Mouse (Mus musculus) kidney, adult 10 weeks (tissue): ENCODE measurements around the gene Chpt1. TPM values are rescaled to one million over a fixed set of nuclear protein-coding genes. Genes with fewer than 3 reads are reported as not detected.

Experiments
- polyA plus RNA-seq: library from polyadenylated mRNA; stranded (reverse); fragments of 350-450 nt; fragmentation: Illumina TruSeq; extraction: RNeasy Lipid Tissue Mini Kit (QIAGEN cat#74804); gene quantifications from one replicate; pipeline ENCODE4 v1.2.3, GENCODE M21; 2014; ENCODE audit warnings: low read depth, low replicate concordance

The Chpt1 gene
- 4,250 TPM for polyA plus RNA-seq

DNA sequence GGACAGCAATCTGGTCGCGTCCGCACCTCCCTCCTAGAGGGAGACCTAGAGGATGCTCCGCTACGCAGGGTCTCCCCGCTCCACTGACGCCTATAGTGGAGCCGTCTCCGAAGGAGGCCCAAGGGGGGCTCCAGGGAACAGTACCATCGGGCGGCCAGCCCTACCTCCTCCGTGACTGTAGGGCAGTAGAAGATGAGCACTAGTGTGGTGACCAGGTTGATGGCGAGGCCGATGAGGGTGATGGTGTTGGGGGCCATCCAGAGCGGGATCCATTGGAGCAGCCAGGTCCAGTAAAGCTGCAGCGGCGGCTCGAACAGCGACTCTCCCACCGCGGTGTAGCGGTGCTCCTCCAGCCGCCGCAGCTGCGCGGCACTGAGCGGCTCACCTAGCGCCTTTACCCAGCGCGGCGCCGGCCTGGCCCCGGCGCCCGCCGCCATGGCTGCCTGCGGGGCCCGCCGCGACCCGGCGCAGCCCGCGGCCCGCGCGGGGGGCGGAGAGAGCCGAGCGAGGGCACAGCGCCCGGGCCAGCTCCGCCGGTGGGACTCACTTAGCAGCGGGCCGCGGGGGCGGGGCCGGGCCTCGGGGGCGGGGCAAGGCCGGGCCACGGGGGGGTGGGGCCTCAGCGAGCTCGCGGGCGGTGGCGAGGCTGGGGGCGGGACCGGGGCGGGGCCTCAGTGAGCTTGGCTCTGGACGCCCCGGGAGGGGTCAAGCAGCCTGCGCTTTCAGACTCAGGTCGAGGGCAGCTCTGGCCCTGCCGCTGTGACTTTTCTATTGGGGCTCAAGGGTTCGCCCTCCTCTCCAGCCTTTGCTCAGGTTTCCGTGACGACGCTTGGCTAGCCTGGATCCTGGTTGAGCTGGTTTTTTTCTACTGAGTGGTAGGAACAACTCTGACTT lies at the start of gene Chpt1:
TSS of gene Chpt1 (minus strand) at position 653 of the 894 bp plus-strand sequence.

DNA sequence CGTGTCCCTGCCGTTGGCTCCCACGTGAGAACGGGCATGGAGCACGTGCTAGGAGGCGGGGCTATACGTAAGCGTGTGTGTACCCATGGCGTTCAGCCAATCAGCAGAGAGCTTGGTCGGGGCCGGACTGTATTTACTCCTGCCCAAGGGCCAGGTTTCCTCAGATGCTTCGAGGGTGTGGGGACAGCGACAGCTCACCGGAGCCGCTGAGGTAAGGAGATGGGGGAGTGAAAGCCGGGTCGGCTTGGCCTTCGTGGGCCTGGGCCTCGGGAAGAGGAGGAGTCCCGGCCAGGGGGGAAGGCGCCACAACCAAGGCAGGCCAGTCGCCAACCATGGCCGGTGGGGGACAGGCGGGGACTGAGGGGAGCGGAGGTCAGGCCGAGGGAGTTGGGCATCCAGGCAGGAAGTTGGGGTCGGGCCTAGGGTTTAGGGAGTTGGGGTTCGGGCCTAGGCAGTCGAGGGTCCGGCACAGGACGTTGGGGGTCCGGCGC lies 44.3 kb downstream of the Chpt1 start, which contains the start of gene Sycp3:
TSS of gene Sycp3 (plus strand) at position 68 of the 491 bp plus-strand sequence.

Other genes starting within 250 kb of the Chpt1 start
- 10.7 TPM for gene Dram1, start 125.0 kb downstream of the Chpt1 start, polyA plus RNA-seq
- 35.4 TPM for gene Gnptab, start 124.9 kb downstream of the Chpt1 start, polyA plus RNA-seq
- gene Sycp3, start 44.5 kb downstream of the Chpt1 start, polyA plus RNA-seq: 0.69 TPM
- gene Mybpc1, start 101.1 kb upstream of the Chpt1 start, polyA plus RNA-seq: 0.44 TPM
- not detected for gene Spic, start 180.9 kb upstream of the Chpt1 start, polyA plus RNA-seq
- 427 TPM for gene Arl1, start 226.8 kb upstream of the Chpt1 start, polyA plus RNA-seq